Mouse (Mus musculus): ENCODE measurements around the gene Ano4.
"Not testable (repeated sequence)": the region's sequence is repeated elsewhere in the genome, so short reads cannot be mapped to it uniquely, and the experiment has no call there.

The Ano4 gene

DNA sequence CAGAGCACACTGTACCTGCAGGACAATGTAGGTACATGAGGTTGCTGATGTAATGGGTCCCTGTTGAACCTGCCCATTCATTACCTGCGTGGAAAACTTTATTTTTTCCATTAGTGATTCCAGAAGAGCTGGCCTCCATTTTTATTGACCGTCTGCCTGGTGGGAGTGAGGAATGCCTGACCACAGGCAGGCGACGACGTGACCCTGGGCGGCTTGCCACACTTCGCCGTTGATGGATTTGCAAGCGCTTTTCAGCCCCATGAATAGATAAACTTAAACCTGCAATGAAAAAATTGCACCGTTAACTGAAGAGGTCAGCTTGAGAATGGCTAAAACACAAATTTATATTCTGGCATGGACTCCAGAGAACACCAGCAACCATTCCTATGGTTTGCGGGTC is 195.4 kb downstream of the Ano4 start:
- no peak for DNase-seq (ENCODE audit: low spot score in 2 of 2)

GRCm38 (mm10) chr10:89121391-89121790 is 223.2 kb downstream of the Ano4 start:
- no peak for DNase-seq (ENCODE audit: low spot score in 2 of 2)

DNA sequence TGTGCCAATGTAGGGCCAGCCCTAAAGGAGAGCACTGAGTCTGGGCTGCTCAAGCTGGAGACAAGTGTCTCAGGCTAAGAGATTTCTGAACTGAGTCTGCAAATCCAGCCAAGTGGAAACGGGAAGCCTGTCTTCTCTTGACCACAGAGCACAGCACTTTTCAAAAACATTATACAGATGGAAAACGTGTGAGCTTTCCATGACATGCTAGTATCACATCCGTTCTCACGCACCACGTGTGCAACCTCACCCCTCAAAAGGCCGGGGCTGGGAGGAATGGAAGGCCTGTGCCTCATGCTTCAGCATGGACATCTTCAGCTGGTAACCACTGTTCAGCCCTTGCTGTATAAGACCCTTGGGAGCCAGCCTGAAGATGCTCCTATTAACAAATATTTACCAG is 230.2 kb downstream of the Ano4 start:
- no peak for DNase-seq (ENCODE audit: low spot score in 2 of 2)

GRCm38 (mm10) chr10:89111466-89111865 is 233.1 kb downstream of the Ano4 start:
- DNase-seq (ENCODE audit: low spot score in 2 of 2): no peak

- DNase-seq (ENCODE audit: low spot score in 2 of 2): no peak
These were observed 233.6 kb downstream of the Ano4 start for GRCm38 (mm10) chr10:89110917-89111316.

GRCm38 (mm10) chr10:89103594-89103993 is 241.0 kb downstream of the Ano4 start:
- DNase-seq (ENCODE audit: low spot score in 2 of 2): no peak

DNA sequence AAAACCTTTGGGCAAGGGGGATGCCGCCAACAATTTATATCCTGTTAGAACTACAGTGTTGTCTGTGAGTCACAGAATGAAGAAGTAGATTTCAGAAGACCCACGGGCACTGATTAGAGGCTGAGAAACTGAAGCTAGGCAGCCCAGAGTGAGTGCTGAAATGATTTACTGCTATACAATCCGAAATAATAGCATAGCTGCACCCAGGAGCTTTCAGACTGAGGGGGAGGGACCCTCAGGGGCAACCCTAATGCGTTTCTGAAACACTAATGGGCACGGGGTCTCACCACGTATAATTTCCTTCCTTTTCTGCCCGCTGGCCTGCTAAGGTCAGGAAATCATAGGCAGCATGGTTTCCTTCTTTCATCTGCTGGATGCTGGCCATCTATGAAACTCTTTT is 242.5 kb downstream of the Ano4 start:
- DNase-seq (ENCODE audit: low spot score in 2 of 2): no peak

- no peak for DNase-seq (ENCODE audit: low spot score in 2 of 2)
These were observed 246.4 kb downstream of the Ano4 start for GRCm38 (mm10) chr10:89098183-89098582.

DNA sequence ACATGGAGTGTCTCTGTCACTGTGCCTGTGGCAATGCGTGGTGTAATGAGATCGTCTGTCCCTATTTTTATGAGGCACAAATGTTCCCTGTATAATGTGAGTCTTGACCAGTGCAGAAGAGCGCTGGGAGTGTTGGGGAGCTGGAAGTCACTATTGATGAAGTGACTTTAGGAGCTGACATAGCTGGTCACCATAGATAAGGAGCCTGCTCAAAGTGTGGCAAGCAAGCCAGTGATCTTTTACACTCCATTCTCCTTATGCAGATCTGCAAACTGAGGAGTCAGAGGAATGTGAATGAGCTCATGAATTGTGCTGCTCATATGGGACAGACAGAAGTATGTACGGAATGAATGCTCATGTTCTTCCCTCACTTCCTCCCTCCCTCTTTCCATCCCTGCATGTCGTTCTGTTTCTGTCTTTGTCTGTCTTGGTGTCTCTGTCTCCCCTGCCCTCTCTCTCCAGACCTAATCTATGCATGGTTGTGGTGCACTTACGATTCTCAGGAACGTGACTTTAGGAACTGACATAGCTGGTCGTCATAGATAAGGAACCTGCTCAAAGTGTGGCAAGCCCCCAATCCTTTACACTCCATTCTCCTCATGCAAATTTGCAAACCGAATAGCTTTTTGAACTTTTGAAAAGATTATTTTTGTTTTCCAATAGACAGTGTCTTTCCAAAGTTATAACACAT is 252.1 kb downstream of the Ano4 start:
- DNase-seq (ENCODE audit: low spot score in 2 of 2): no peak

DNA sequence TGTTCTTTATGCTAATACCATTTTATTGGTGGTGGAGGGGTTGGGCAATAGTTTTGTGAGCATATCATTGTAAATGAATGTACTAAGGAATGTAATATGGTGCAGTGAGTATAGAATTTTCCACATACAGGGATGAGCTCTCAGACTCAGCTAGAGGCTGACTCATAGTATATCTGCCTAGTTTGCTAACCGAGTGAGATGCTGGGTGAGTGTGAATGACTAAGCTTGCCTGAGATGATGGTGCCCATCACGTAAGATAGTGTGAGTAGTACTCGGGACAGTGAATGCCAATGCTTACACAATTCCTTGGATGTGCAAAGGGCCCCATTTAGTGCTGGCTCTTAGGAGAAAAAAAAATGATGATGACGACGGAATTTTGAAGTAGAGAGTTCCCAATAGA is 267.1 kb downstream of the Ano4 start:
- no peak for DNase-seq (ENCODE audit: low spot score in 2 of 2)

GRCm38 (mm10) chr10:89055891-89056290 is 288.7 kb downstream of the Ano4 start:
- DNase-seq (ENCODE audit: low spot score in 2 of 2): no peak

- not testable (repeated sequence) for DNase-seq (ENCODE audit: low spot score in 2 of 2)
These were observed 299.6 kb downstream of the Ano4 start for GRCm38 (mm10) chr10:89044921-89045320.

GRCm38 (mm10) chr10:89044166-89044565 is 300.4 kb downstream of the Ano4 start:
- no peak for DNase-seq (ENCODE audit: low spot score in 2 of 2)

DNA sequence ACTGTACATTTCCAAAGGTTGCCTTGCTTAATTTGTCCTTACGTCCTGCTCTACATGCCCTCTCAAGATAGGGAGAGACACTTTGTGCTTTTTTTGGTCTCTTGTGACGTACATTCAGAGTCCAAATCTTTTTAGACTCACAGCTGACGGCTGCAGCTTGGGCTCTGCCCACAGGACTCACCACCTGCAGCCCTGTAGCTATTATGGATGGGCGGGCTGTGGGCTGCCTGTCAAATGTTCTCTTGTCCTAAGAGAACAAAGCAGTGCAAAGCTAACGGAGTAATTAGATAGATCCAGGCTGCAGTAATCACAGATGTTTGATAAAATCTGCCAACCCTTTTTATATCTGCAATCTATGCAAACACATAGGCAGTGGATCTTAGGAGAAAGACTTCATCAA is 325.6 kb downstream of the Ano4 start:
- no peak for DNase-seq (ENCODE audit: low spot score in 2 of 2)

DNA sequence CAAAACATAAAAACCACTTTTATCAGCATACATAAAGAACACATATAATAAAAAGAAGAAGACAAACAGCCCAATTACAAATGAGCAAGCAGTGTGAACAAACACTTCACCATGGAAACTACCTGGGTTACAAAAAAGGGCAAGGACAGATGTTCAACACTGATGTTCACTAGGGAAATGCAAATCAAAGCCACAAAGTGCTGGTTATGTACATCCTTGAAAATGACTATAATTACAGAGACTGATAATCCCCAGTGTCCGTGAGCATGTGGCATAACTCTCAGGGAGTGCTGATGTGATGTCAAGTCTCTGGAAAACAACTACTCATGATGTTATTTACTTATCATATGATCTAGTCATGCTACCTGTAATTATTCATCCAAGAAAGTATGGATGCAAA is 336.3 kb downstream of the Ano4 start:
- DNase-seq (ENCODE audit: low spot score in 2 of 2): no peak

GRCm38 (mm10) chr10:89004518-89004917 is 340.0 kb downstream of the Ano4 start:
- no peak for DNase-seq (ENCODE audit: low spot score in 2 of 2)

DNA sequence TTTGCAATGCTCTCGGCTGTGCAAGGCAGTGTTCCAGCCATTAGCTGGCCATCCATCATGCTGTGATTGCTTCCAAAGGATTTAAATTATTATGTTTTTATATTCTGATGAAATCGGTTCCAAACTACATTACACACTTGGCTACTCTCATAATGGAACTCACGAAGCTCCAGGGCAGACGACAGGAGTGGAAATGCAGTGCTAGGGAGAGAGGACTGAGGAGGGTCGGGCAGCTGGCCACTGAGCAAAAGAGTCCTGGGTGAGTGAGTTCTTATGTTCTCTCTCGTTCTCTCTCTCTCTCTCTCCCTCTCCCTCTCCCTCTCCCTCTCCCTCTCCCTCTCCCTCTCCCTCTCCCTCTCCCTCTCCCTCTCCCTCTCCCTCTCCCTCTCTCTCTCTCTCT is 357.6 kb downstream of the Ano4 start:
- no peak for DNase-seq (ENCODE audit: low spot score in 2 of 2)

- no peak for DNase-seq (ENCODE audit: low spot score in 2 of 2)
These were observed 361.1 kb downstream of the Ano4 start for GRCm38 (mm10) chr10:88983444-88983843.

DNA sequence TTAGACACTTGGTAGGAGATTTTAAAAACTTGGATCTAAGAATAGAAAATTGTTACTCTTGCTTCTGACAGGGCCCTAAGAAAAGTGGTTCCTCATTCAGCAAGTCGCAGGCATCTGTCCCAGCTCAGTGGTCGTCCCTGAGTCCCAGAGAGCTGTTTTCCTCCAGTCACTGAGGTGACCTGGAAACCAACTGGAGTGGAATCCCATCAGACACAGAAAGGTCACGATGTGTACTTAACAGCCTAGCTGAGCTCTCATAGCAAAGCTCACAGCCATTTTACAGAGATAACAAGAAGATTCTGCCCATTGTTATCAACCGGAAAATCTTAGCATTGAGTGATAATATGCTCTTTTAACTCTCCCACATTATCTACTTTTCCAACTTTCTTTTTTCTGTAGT is 365.1 kb downstream of the Ano4 start:
- DNase-seq (ENCODE audit: low spot score in 2 of 2): no peak

DNA sequence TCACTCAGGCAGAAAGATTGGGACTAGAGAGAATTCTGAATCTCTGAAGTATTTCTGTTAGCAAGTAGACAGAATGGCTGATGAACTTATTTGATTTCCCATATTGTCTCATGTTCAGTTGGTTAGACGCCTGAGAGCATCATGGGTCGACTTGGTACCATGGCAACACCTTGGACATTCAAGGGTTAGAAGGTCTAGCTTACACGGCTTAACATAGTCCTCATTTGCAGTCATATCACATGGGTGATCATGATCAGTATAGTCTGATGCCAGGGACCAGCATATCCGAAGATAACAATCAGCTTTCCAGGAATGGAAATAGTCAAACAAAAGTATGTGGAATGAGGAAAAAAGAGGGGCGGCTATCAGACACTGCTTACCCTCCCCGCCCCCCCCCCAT is 365.6 kb downstream of the Ano4 start:
- DNase-seq (ENCODE audit: low spot score in 2 of 2): no peak

DNA sequence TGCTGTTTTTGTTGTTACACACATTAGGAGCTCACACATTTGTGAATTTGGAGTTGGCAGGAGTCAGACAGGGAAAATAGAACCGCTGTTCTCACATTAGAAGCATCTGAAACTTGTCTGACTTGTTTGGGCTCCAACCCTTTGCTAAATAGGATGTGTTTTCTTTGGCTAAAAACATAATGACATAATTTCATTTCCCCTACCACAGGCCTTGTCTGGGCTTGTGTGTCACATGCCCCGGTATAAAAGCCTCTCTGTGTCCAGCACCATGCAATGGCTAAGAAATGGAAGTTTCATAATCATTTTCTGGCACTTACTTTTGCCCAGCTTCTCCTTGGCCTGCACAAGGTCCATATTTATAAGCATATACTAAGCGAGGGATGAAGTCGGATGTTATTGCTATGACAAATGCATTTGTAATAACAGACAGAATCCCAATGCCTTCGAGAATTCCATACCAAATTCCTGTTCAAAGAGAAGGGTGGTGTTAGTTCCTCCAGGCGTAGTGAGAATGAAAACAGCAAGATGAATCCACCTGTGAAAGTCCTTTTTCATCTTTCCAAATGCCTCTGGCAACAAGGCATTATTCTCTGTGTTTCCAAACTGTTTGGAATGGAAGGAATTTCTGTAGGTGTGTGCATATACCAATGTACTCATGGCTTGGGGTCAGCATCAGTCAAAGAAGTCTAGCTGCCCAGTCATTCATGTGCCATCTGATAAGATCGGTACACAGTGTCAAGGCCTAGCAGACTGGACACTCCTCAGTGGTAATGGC is 373.4 kb downstream of the Ano4 start:
- DNase-seq (ENCODE audit: low spot score in 2 of 2): no peak

DNA sequence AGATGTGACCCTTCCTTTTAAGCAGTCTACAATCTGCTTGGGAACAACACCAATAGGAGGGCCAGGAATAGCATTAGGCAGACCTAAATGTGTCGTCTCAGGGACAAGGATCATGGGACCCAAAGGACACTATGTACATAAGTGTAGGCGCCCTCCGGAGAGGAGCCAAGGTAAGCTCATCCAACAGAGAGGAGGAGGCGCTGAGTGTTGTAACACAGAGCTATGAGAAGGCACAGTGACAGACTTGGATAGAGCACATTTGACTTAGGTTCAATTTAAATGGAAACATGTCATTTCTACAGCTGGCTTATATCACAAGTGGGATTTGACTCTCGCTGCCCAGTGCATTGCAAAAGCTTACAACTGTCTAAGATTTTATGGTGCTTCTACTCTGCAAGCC is 376.0 kb downstream of the Ano4 start:
- no peak for DNase-seq (ENCODE audit: low spot score in 2 of 2)

DNA sequence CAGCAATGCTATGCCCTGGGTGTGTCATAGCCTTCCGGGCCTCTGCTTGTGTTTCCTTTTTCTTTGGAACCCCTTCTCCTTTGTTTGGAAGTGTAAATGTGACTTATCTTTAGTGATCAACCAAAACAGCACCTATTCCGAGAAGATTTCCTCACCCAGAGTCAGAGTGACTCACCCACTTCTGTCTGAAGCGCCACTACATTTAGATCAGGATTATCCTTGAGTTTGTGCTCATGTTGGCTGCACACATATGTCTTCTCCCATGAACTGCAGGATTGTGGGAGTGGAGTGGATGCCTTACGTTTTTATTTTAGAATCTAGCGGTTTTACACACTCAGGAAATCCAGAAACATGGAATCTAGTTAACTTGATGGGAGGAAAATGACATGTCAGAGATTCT is 383.8 kb downstream of the Ano4 start:
- DNase-seq (ENCODE audit: low spot score in 2 of 2): no peak

DNA sequence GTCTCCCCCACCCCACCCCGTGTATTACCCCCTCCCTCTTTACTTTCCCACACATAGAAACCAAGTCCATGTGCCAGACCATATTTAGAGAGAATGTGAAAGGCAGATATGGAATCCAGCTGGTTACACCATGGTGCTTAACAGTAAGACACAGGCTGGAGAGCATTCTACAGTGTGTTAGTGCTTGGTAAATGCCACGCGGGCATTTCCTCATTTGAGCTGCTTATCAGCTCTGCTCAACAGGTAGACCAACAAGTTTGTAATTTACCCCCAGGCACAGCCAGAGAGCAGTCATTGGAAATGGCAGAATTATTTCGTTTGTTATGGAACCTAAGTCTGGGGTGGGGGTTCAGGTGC is 394.3 kb downstream of the Ano4 start:
- no peak for DNase-seq (ENCODE audit: low spot score in 2 of 2)

Data from urinary bladder, postnatal 4 days (tissue).